Mouse (Mus musculus) heart, postnatal 0 days (tissue): ENCODE data around the gene Trim17.

Experiments used
- CTCF ChIP-seq: IDR thresholded peaks from 2 replicates; pipeline ENCODE4 v1.5.1; 2016; ENCODE audit warnings: antibody characterized with exemption, control low read depth, low read depth
- EP300 ChIP-seq: IDR thresholded peaks from 2 replicates; pipeline ENCODE4 v1.6.1; 2016; ENCODE audit warnings: antibody characterized with exemption, low read depth

DNA sequence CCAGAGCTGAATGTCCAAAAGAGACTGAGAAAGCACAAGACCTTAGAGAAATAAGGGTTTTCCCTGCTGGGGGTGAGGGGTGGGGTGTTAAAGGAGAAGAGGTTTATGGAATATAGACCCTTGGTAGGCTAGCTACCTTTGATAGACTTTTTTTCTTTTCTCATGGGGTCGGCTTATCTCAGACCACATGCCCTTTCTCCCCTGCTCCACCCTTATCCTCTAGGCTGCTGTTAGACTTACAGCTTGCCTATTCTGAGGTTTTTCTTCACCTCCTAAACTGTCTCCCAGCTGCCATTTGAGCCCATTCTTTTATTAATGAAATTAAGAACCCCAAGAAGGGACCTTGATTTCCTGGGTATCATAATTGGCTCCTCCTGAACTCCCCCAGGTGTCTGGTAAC is 40.7 kb upstream of the Trim17 start:
- TF ChIP-seq EP300, result no peak
- TF ChIP-seq CTCF, result no peak
